Mouse (Mus musculus): ENCODE data around the gene Zfand2a. TPM values are rescaled to one million over a fixed set of nuclear protein-coding genes. Genes with fewer than 3 reads are reported as not detected.

Zfand2a gene
- polyA plus RNA-seq, 1 experiment from 2014 or later, result 5.8 TPM

- H3K4me2 ChIP-seq (replicated peaks; ENCODE audit: low read depth, low read length), result peak overlapping the region; percentile 91
- H3K9me3 ChIP-seq (ENCODE audit: control insufficient read depth, low read depth, low read length), result no peaks in the 10 kb centered on the region
- WGBS, result 50% methylated on average over 14 of the region's 14 CpGs
- peak overlapping the region; percentile 96 for H3K4me3 ChIP-seq (ENCODE audit: low read depth, low read length)
- no peak overlapping the region for H3K27ac ChIP-seq (ENCODE audit: low read length)
- H3K4me1 ChIP-seq (ENCODE audit: control insufficient read depth, insufficient read depth, low read length), result peaks cover 7% of the 10 kb centered on the region
- peaks cover 17% of the 10 kb centered on the region for H3K36me3 ChIP-seq (ENCODE audit: control insufficient read depth, insufficient read depth, low read length)
- peak overlapping the region; percentile 80 for H3K9ac ChIP-seq (replicated peaks; ENCODE audit: low read depth, low read length)
- H3K27me3 ChIP-seq (ENCODE audit: control insufficient read depth, insufficient read depth, low read length), result no peaks in the 10 kb centered on the region
- ATAC-seq (ENCODE audit: insufficient number of reproducible peaks, insufficient read depth, low FRiP score, low read depth), result no peak
These were observed 1.0 kb downstream of the Zfand2a start for GRCm38 (mm10) chr5:139483171-139483848.

GRCm38 (mm10) chr5:139480406-139480805 is 3.9 kb downstream of the Zfand2a start:
- Histone ChIP-seq H3K9ac (replicated peaks; ENCODE audit: low read depth, low read length) (no peak overlapping the region), H3K27ac (ENCODE audit: low read length) (no peak overlapping the region), H3K36me3 (ENCODE audit: control insufficient read depth, insufficient read depth, low read length) (peaks cover 31% of the 10 kb centered on the region), H3K27me3 (ENCODE audit: control insufficient read depth, insufficient read depth, low read length) (no peaks in the 10 kb centered on the region), H3K4me2 (replicated peaks; ENCODE audit: low read depth, low read length) (no peak overlapping the region), H3K4me1 (ENCODE audit: control insufficient read depth, insufficient read depth, low read length) (peaks cover 7% of the 10 kb centered on the region), H3K9me3 (ENCODE audit: control insufficient read depth, low read depth, low read length) (no peaks in the 10 kb centered on the region), H3K4me3 (ENCODE audit: low read depth, low read length) (no peak overlapping the region)
- WGBS, result 85% methylated on average over 10 of the region's 10 CpGs
- no peak for ATAC-seq (ENCODE audit: insufficient number of reproducible peaks, insufficient read depth, low FRiP score, low read depth)

- no peaks in the 10 kb centered on the region for H3K9me3 ChIP-seq (ENCODE audit: control insufficient read depth, low read depth, low read length)
- no peak overlapping the region for H3K9ac ChIP-seq (replicated peaks; ENCODE audit: low read depth, low read length)
- no peak overlapping the region for H3K27ac ChIP-seq (ENCODE audit: low read length)
- no peak for ATAC-seq (ENCODE audit: insufficient number of reproducible peaks, insufficient read depth, low FRiP score, low read depth)
- no peak overlapping the region for H3K4me2 ChIP-seq (replicated peaks; ENCODE audit: low read depth, low read length)
- peaks cover 36% of the 10 kb centered on the region for H3K36me3 ChIP-seq (ENCODE audit: control insufficient read depth, insufficient read depth, low read length)
- no peaks in the 10 kb centered on the region for H3K27me3 ChIP-seq (ENCODE audit: control insufficient read depth, insufficient read depth, low read length)
- H3K4me3 ChIP-seq (ENCODE audit: low read depth, low read length), result no peak overlapping the region
- H3K4me1 ChIP-seq (ENCODE audit: control insufficient read depth, insufficient read depth, low read length), result peaks cover 7% of the 10 kb centered on the region
- 94% methylated on average over 8 of the region's 8 CpGs for WGBS
These were observed 5.3 kb downstream of the Zfand2a start for GRCm38 (mm10) chr5:139479088-139479487.

- no peak for ATAC-seq (ENCODE audit: insufficient number of reproducible peaks, insufficient read depth, low FRiP score, low read depth)
- WGBS, result 90% methylated on average over 9 of the region's 9 CpGs
These were observed 9.6 kb downstream of the Zfand2a start for GRCm38 (mm10) chr5:139474741-139475140.

GRCm38 (mm10) chr5:139467998-139468397 is 16.4 kb downstream of the Zfand2a start:
- ATAC-seq (ENCODE audit: insufficient number of reproducible peaks, insufficient read depth, low FRiP score, low read depth), result no peak
- no peak overlapping the region for H3K27ac ChIP-seq (ENCODE audit: low read length)
- no peaks in the 10 kb centered on the region for H3K4me1 ChIP-seq (ENCODE audit: control insufficient read depth, insufficient read depth, low read length)
- H3K4me2 ChIP-seq (replicated peaks; ENCODE audit: low read depth, low read length), result no peak overlapping the region
- H3K27me3 ChIP-seq (ENCODE audit: control insufficient read depth, insufficient read depth, low read length), result no peaks in the 10 kb centered on the region
- H3K36me3 ChIP-seq (ENCODE audit: control insufficient read depth, insufficient read depth, low read length), result peaks cover 17% of the 10 kb centered on the region
- no peak overlapping the region for H3K4me3 ChIP-seq (ENCODE audit: low read depth, low read length)
- WGBS, result 45% methylated on average over 5 of the region's 5 CpGs
- no peak overlapping the region for H3K9ac ChIP-seq (replicated peaks; ENCODE audit: low read depth, low read length)
- H3K9me3 ChIP-seq (ENCODE audit: control insufficient read depth, low read depth, low read length), result no peaks in the 10 kb centered on the region

More at GRCm38 (mm10) chr5:139474741-139475140, 9.6 kb downstream of the Zfand2a start:
- Histone ChIP-seq H3K4me2 (replicated peaks; ENCODE audit: low read depth, low read length) (no peak overlapping the region), H3K4me3 (ENCODE audit: low read depth, low read length) (no peak overlapping the region), H3K9ac (replicated peaks; ENCODE audit: low read depth, low read length) (no peak overlapping the region), H3K27me3 (ENCODE audit: control insufficient read depth, insufficient read depth, low read length) (no peaks in the 10 kb centered on the region), H3K4me1 (ENCODE audit: control insufficient read depth, insufficient read depth, low read length) (no peaks in the 10 kb centered on the region), H3K36me3 (ENCODE audit: control insufficient read depth, insufficient read depth, low read length) (peaks cover 49% of the 10 kb centered on the region), H3K27ac (ENCODE audit: low read length) (no peak overlapping the region), H3K9me3 (ENCODE audit: control insufficient read depth, low read depth, low read length) (no peaks in the 10 kb centered on the region)

GRCm38 (mm10) chr5:139466801-139467200 is 17.5 kb downstream of the Zfand2a start:
- Histone ChIP-seq H3K4me3 (ENCODE audit: low read depth, low read length) (no peak overlapping the region), H3K27me3 (ENCODE audit: control insufficient read depth, insufficient read depth, low read length) (no peaks in the 10 kb centered on the region), H3K9me3 (ENCODE audit: control insufficient read depth, low read depth, low read length) (no peaks in the 10 kb centered on the region), H3K4me1 (ENCODE audit: control insufficient read depth, insufficient read depth, low read length) (no peaks in the 10 kb centered on the region), H3K36me3 (ENCODE audit: control insufficient read depth, insufficient read depth, low read length) (peaks cover 7% of the 10 kb centered on the region), H3K9ac (replicated peaks; ENCODE audit: low read depth, low read length) (no peak overlapping the region), H3K4me2 (replicated peaks; ENCODE audit: low read depth, low read length) (no peak overlapping the region), H3K27ac (ENCODE audit: low read length) (no peak overlapping the region)
- ATAC-seq (ENCODE audit: insufficient number of reproducible peaks, insufficient read depth, low FRiP score, low read depth), result no peak
- WGBS, result 70% methylated on average over 4 of the region's 4 CpGs

- H3K27ac ChIP-seq (ENCODE audit: low read length), result no peak overlapping the region
These were observed 18.0 kb downstream of the Zfand2a start for GRCm38 (mm10) chr5:139466373-139466772.

GRCm38 (mm10) chr5:139464874-139465273 is 19.5 kb downstream of the Zfand2a start:
- 61% methylated on average over 4 of the region's 4 CpGs for WGBS
- ATAC-seq (ENCODE audit: insufficient number of reproducible peaks, insufficient read depth, low FRiP score, low read depth), result no peak
- Histone ChIP-seq H3K4me2 (replicated peaks; ENCODE audit: low read depth, low read length) (no peak overlapping the region), H3K27me3 (ENCODE audit: control insufficient read depth, insufficient read depth, low read length) (no peaks in the 10 kb centered on the region), H3K9ac (replicated peaks; ENCODE audit: low read depth, low read length) (no peak overlapping the region), H3K27ac (ENCODE audit: low read length) (no peak overlapping the region), H3K4me3 (ENCODE audit: low read depth, low read length) (no peak overlapping the region), H3K9me3 (ENCODE audit: control insufficient read depth, low read depth, low read length) (no peaks in the 10 kb centered on the region), H3K4me1 (ENCODE audit: control insufficient read depth, insufficient read depth, low read length) (no peaks in the 10 kb centered on the region), H3K36me3 (ENCODE audit: control insufficient read depth, insufficient read depth, low read length) (no peaks in the 10 kb centered on the region)

More at GRCm38 (mm10) chr5:139466373-139466772, 18.0 kb downstream of the Zfand2a start:
- H3K4me1 ChIP-seq (ENCODE audit: control insufficient read depth, insufficient read depth, low read length), result no peaks in the 10 kb centered on the region
- 70% methylated on average over 2 of the region's 2 CpGs for WGBS
- peaks cover 2% of the 10 kb centered on the region; the same call in 1 of the 2 replicates for H3K36me3 ChIP-seq (ENCODE audit: control insufficient read depth, insufficient read depth, low read length)
- H3K9me3 ChIP-seq (ENCODE audit: control insufficient read depth, low read depth, low read length), result no peaks in the 10 kb centered on the region
- no peak for ATAC-seq (ENCODE audit: insufficient number of reproducible peaks, insufficient read depth, low FRiP score, low read depth)
- H3K9ac ChIP-seq (replicated peaks; ENCODE audit: low read depth, low read length), result no peak overlapping the region
- no peak overlapping the region for H3K4me2 ChIP-seq (replicated peaks; ENCODE audit: low read depth, low read length)
- H3K27me3 ChIP-seq (ENCODE audit: control insufficient read depth, insufficient read depth, low read length), result no peaks in the 10 kb centered on the region
- H3K4me3 ChIP-seq (ENCODE audit: low read depth, low read length), result no peak overlapping the region
